Mouse (Mus musculus): Measurements from ENCODE around the gene Phldb2. TPM values are rescaled to one million over a fixed set of nuclear protein-coding genes. Genes with fewer than 3 reads are reported as not detected.

Gene Phldb2
- 6.0 and 25.2 TPM in 2 replicates for total RNA-seq (2014; rRNA removed)
- 3.1 and 4.2 TPM in 2 replicates for polyA plus RNA-seq (2015; fragmentation: Nextera tagmentation; extraction: Ambion mirVana)

DNA sequence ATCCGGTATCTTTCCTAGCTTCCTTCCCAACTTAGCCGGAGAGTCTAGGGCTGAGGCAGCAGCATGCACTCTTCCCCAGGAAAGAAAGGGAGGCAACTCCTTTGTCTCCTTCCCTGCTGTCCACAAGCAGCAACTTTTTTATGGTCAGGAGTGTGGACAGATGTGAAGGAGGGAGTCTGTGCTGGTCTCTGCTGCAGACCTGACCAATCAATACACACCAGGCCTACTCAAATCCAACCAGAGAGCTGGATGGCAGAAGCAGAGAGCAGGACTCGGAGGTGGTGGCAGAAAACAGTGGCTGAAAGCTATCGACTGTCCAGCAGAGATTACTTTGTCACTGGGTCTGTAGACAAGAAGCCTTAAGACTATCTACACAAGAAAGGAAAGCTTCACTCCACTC lies at the start of gene Phldb2:
Gene Phldb2, minus strand, starts transcription at position 205 of the 400 bp plus-strand sequence.
- Histone ChIP-seq H3K4me2 (ENCODE audit: low read depth) (no peak within 1 kb of the TSS), H3K9ac (no peak within 1 kb of the TSS), H3K27ac (ENCODE audit: low read depth, low read length) (no peak within 1 kb of the TSS), H3K4me1 (ENCODE audit: insufficient read depth) (no peaks in the 10 kb centered on the region), H3K4me3 (ENCODE audit: low read depth, low read length) (no peak within 1 kb of the TSS), H3K27me3 (ENCODE audit: insufficient read depth, low read length) (no peaks in the 10 kb centered on the region), H3K36me3 (ENCODE audit: insufficient read depth) (no peaks in the 10 kb centered on the region), H3K9me3 (ENCODE audit: low read length) (no peaks in the 10 kb centered on the region)
- no peak for ATAC-seq
- 93% methylated on average over 4 of the region's 4 CpGs for WGBS
- TF ChIP-seq CTCF (IDR thresholded peaks at IDR 0.05; ENCODE audit: low read depth), result no peak
- no peak for DNase-seq

DNA sequence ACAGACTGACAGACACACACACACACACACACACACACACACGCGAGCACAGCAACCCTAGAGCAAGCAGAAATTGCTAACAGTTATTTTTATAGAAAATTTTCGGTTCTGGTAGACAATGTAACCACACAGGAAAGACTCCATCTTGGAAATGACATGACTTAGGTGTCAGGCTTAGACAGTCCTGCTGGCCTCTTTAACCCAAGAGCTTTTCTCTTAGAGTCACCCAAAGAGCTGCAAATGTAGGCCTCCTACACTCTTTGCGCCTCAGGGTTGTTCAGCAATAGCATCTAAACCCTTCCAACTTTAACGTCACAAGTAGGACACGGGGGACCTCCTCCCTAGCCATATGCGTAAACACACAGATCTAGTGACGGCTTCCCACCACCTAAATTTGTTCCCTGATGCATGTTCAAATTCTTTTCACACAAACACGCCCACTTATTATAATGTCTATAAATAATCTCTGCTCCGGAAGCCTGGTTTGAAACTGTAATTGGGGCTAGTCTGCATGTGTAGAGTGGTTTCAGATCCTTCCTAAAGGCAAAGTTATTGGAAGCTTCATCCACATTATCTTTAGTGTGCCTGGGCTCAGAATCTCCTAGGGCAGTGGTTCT lies 48.3 kb upstream of the Phldb2 start:
- 78% methylated on average over 10 of the region's 10 CpGs for WGBS
- H3K4me1 ChIP-seq (ENCODE audit: insufficient read depth), result peaks cover 8% of the 10 kb centered on the region; the same call in 1 of the 2 replicates
- DNase-seq (no peak), ATAC-seq (no peak)
- no peak overlapping the region for H3K4me2 ChIP-seq (ENCODE audit: low read depth)
- no peaks in the 10 kb centered on the region for H3K36me3 ChIP-seq (ENCODE audit: insufficient read depth)
- no peak for TF ChIP-seq CTCF (IDR thresholded peaks at IDR 0.05; ENCODE audit: low read depth)
- no peak overlapping the region for H3K27ac ChIP-seq (ENCODE audit: low read depth, low read length)
- no peaks in the 10 kb centered on the region for H3K27me3 ChIP-seq (ENCODE audit: insufficient read depth, low read length)
- H3K9me3 ChIP-seq (ENCODE audit: low read length), result no peaks in the 10 kb centered on the region
- no peak overlapping the region for H3K4me3 ChIP-seq (ENCODE audit: low read depth, low read length)
- H3K9ac ChIP-seq, result no peak overlapping the region

GRCm38 (mm10) chr16:46000976-46001375 lies 47.6 kb upstream of the Phldb2 start:
- peaks cover 7% of the 10 kb centered on the region; the same call in 1 of the 2 replicates for H3K4me1 ChIP-seq (ENCODE audit: insufficient read depth)
- H3K36me3 ChIP-seq (ENCODE audit: insufficient read depth), result no peaks in the 10 kb centered on the region
- no peak overlapping the region for H3K4me3 ChIP-seq (ENCODE audit: low read depth, low read length)
- no peak overlapping the region for H3K27ac ChIP-seq (ENCODE audit: low read depth, low read length)
- H3K9ac ChIP-seq, result no peak overlapping the region
- no peak for ATAC-seq
- no peak for DNase-seq
- WGBS, result 75% methylated on average over 3 of the region's 3 CpGs
- no peak for TF ChIP-seq CTCF (IDR thresholded peaks at IDR 0.05; ENCODE audit: low read depth)
- H3K4me2 ChIP-seq (ENCODE audit: low read depth), result no peak overlapping the region
- no peaks in the 10 kb centered on the region for H3K27me3 ChIP-seq (ENCODE audit: insufficient read depth, low read length)
- no peaks in the 10 kb centered on the region for H3K9me3 ChIP-seq (ENCODE audit: low read length)

- WGBS, result 20% methylated on average over 10 of the region's 10 CpGs
- H3K4me2 ChIP-seq (ENCODE audit: low read depth), result no peak overlapping the region
- H3K27me3 ChIP-seq (ENCODE audit: insufficient read depth, low read length), result no peaks in the 10 kb centered on the region
- ATAC-seq (peak; percentile 72), DNase-seq (peak; percentile 47)
- H3K4me1 ChIP-seq (ENCODE audit: insufficient read depth), result peaks cover 7% of the 10 kb centered on the region; the same call in 1 of the 2 replicates
- no peak overlapping the region for H3K4me3 ChIP-seq (ENCODE audit: low read depth, low read length)
- H3K27ac ChIP-seq (ENCODE audit: low read depth, low read length), result no peak overlapping the region
- H3K9me3 ChIP-seq (ENCODE audit: low read length), result no peaks in the 10 kb centered on the region
- no peak overlapping the region for H3K9ac ChIP-seq
- no peak for TF ChIP-seq CTCF (IDR thresholded peaks at IDR 0.05; ENCODE audit: low read depth)
- no peaks in the 10 kb centered on the region for H3K36me3 ChIP-seq (ENCODE audit: insufficient read depth)
These were observed 46.2 kb upstream of the Phldb2 start for GRCm38 (mm10) chr16:45999374-46000191.

GRCm38 (mm10) chr16:45998231-45998630 lies 44.8 kb upstream of the Phldb2 start:
- Histone ChIP-seq H3K9ac (no peak overlapping the region), H3K27ac (ENCODE audit: low read depth, low read length) (no peak overlapping the region), H3K4me3 (ENCODE audit: low read depth, low read length) (no peak overlapping the region), H3K36me3 (ENCODE audit: insufficient read depth) (no peaks in the 10 kb centered on the region), H3K9me3 (ENCODE audit: low read length) (no peaks in the 10 kb centered on the region), H3K27me3 (ENCODE audit: insufficient read depth, low read length) (no peaks in the 10 kb centered on the region), H3K4me1 (ENCODE audit: insufficient read depth) (peaks cover 7% of the 10 kb centered on the region; the same call in 1 of the 2 replicates), H3K4me2 (ENCODE audit: low read depth) (no peak overlapping the region)
- ATAC-seq (no peak), DNase-seq (no peak)
- no peak for TF ChIP-seq CTCF (IDR thresholded peaks at IDR 0.05; ENCODE audit: low read depth)
- WGBS, result 83% methylated on average over 7 of the region's 7 CpGs

GRCm38 (mm10) chr16:45990901-45991676 lies 37.7 kb upstream of the Phldb2 start:
- Histone ChIP-seq H3K4me1 (ENCODE audit: insufficient read depth) (no peaks in the 10 kb centered on the region), H3K4me2 (ENCODE audit: low read depth) (no peak overlapping the region), H3K27ac (ENCODE audit: low read depth, low read length) (no peak overlapping the region), H3K9me3 (ENCODE audit: low read length) (no peaks in the 10 kb centered on the region), H3K9ac (no peak overlapping the region), H3K4me3 (ENCODE audit: low read depth, low read length) (no peak overlapping the region), H3K27me3 (ENCODE audit: insufficient read depth, low read length) (no peaks in the 10 kb centered on the region), H3K36me3 (ENCODE audit: insufficient read depth) (no peaks in the 10 kb centered on the region)
- DNase-seq (peak; percentile 48), ATAC-seq (no peak; the same call in 1 of the 2 replicates)
- peak; percentile 52 for TF ChIP-seq CTCF (IDR thresholded peaks at IDR 0.05; ENCODE audit: low read depth)
- WGBS, result 47% methylated on average over 10 of the region's 10 CpGs
